Mouse (Mus musculus): ENCODE results near the gene Bud31. TPM values are rescaled to one million over a fixed set of nuclear protein-coding genes. Genes with fewer than 3 reads are reported as not detected.

Bud31 gene
- polyA plus RNA-seq, 1 experiment from 2014 or later, result 196 TPM

DNA sequence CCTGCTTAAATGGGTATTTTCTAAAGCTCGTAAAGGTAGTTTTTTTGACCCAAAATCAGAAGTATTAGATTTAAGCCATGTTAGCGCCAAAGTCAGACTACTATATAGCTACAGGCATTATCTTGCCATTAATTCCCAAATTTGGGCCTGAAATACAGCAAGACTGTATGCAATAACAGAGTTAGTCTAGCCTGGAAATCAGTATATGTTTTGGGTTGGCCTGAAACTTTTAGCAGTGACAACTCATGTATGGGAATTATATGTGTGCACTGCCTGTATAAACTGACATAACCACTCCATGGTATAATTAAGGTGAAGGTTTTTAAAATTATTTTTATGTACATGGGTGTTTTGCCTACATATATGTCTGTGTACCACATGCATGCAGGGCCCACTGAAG is 51.8 kb downstream of the Bud31 start, which contains the start of gene Atp5j2:
Atp5j2 (minus strand) TSS at position 101 of the 400 bp plus-strand sequence.
- ATAC-seq (ENCODE audit: low FRiP score, low TSS enrichment) (no peak), DNase-seq (no peak)
- peak within 1 kb of the TSS; percentile 88 for H3K4me2 ChIP-seq (ENCODE audit: low read length)
- H3K9me3 ChIP-seq (ENCODE audit: control insufficient read depth, low read length), result no peaks in the 10 kb centered on the region
- H3K4me1 ChIP-seq (ENCODE audit: control insufficient read depth, insufficient read depth, low read length), result peaks cover 15% of the 10 kb centered on the region
- peak within 1 kb of the TSS; percentile 82 for H3K9ac ChIP-seq (replicated peaks; ENCODE audit: low read length)
- H3K27me3 ChIP-seq (ENCODE audit: control insufficient read depth, insufficient read depth, low read length), result no peaks in the 10 kb centered on the region
- WGBS, result 86% methylated on average over 2 of the region's 2 CpGs
- peaks cover 31% of the 10 kb centered on the region for H3K36me3 ChIP-seq (ENCODE audit: control insufficient read depth, insufficient read depth, low read length)
- peak within 1 kb of the TSS; percentile 85 for H3K27ac ChIP-seq (replicated peaks; ENCODE audit: low read depth, low read length)
- H3K4me3 ChIP-seq (replicated peaks; ENCODE audit: low read depth, low read length), result peak within 1 kb of the TSS; percentile 88

Other genes with a start within 250 kb of the Bud31 start
- gene Smurf1, start 174.5 kb upstream of the Bud31 start, polyA plus RNA-seq (2014; fragmentation: Nextera tagmentation; extraction: Ambion mirVana), result 42.8 and 44.9 TPM in 2 replicates
- gene Gm4871, start 107.6 kb upstream of the Bud31 start, polyA plus RNA-seq (2014; fragmentation: Nextera tagmentation; extraction: Ambion mirVana), result not detected in 2 replicates
- gene 1700018F24Rik, start 97.4 kb upstream of the Bud31 start, polyA plus RNA-seq (2014; fragmentation: Nextera tagmentation; extraction: Ambion mirVana), result not detected in 2 replicates
- gene Arpc1a, start 56.5 kb upstream of the Bud31 start, polyA plus RNA-seq (2014; fragmentation: Nextera tagmentation; extraction: Ambion mirVana), result 268 and 288 TPM in 2 replicates
- gene Kpna7, start 56.3 kb upstream of the Bud31 start, polyA plus RNA-seq (2014; fragmentation: Nextera tagmentation; extraction: Ambion mirVana), result not detected in 2 replicates
- gene Arpc1b, start 26.1 kb upstream of the Bud31 start, polyA plus RNA-seq (2014; fragmentation: Nextera tagmentation; extraction: Ambion mirVana), result 23.9 and 39.4 TPM in 2 replicates
- 101 and 121 TPM in 2 replicates for gene Pdap1, start 124 bp upstream of the Bud31 start, polyA plus RNA-seq (2014; fragmentation: Nextera tagmentation; extraction: Ambion mirVana)
- gene Ptcd1, start 26.7 kb downstream of the Bud31 start, polyA plus RNA-seq (2014; fragmentation: Nextera tagmentation; extraction: Ambion mirVana), result 20.2 and 22.3 TPM in 2 replicates
- gene Cpsf4, start 26.9 kb downstream of the Bud31 start, polyA plus RNA-seq (2014; fragmentation: Nextera tagmentation; extraction: Ambion mirVana), result 29.1 and 35.1 TPM in 2 replicates
- gene Atp5j2, start 51.7 kb downstream of the Bud31 start, polyA plus RNA-seq (2014; fragmentation: Nextera tagmentation; extraction: Ambion mirVana), result 477 and 644 TPM in 2 replicates
- gene Zkscan14, start 61.5 kb downstream of the Bud31 start, polyA plus RNA-seq (2014; fragmentation: Nextera tagmentation; extraction: Ambion mirVana), result 13.9 and 16.4 TPM in 2 replicates
- 13.5 and 17.9 TPM in 2 replicates for gene Zkscan5, start 64.2 kb downstream of the Bud31 start, polyA plus RNA-seq (2014; fragmentation: Nextera tagmentation; extraction: Ambion mirVana)
- 41.6 and 44.4 TPM in 2 replicates for gene Zfp655, start 91.4 kb downstream of the Bud31 start, polyA plus RNA-seq (2014; fragmentation: Nextera tagmentation; extraction: Ambion mirVana)
- 0.84 and 1.0 TPM in 2 replicates for gene Zscan25, start 140.1 kb downstream of the Bud31 start, polyA plus RNA-seq (2014; fragmentation: Nextera tagmentation; extraction: Ambion mirVana)
- not detected in 2 replicates for gene Cyp3a57, start 204.9 kb downstream of the Bud31 start, polyA plus RNA-seq (2014; fragmentation: Nextera tagmentation; extraction: Ambion mirVana)